Mouse (Mus musculus): ENCODE data around the gene Slc22a14.
A peak's percentile ranks its signal among the peaks of the same experiment; 100 is the strongest.
"Not testable (repeated sequence)": the region's sequence is repeated elsewhere in the genome, so short reads cannot be mapped to it uniquely, and the experiment has no call there.

Slc22a14 gene

DNA sequence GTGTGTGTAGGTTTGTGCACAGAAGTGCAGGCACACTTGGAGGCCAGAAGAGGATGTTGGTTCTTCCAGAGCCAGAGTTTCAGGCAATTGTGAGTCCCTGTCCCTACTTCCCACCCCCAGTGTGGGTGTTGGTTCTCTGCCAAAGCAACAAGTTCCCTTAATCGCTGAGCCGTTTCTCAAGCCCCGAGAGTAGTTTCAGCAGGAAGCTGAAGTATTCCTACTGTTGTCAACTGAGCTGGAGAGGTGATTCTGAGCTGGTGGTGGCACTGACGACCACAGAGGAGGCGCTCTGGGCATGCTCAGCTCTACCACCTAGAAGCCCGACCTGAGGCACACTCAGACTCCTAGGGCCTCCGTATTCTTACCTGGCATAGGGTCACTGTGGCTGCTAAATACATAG is at the start of gene Slc22a14:
Gene Slc22a14 (minus strand): TSS at position 270 of the 400 bp plus-strand sequence.
- DNase-seq: no peak

DNA sequence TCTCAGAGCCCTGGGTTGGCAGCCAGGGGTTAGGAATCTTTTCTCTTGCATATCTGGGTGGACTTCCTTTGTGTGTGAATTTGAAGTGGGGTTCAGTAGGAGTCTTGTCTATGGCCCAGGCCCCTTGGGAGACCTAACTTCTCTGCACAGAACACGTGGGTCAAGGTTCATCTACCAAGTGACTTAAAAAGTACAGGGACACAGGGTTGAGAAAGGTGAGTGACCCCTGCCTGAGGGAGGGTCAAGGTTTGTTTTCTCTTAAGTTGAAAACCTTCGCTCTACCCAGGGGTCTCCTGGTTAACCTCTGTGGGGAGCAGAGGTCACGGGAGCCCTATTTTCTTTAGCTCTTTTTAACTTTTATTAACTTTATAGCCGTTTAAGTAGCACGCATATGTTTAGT is 44.5 kb upstream of the Slc22a14 start:
- DNase-seq: no peak

DNA sequence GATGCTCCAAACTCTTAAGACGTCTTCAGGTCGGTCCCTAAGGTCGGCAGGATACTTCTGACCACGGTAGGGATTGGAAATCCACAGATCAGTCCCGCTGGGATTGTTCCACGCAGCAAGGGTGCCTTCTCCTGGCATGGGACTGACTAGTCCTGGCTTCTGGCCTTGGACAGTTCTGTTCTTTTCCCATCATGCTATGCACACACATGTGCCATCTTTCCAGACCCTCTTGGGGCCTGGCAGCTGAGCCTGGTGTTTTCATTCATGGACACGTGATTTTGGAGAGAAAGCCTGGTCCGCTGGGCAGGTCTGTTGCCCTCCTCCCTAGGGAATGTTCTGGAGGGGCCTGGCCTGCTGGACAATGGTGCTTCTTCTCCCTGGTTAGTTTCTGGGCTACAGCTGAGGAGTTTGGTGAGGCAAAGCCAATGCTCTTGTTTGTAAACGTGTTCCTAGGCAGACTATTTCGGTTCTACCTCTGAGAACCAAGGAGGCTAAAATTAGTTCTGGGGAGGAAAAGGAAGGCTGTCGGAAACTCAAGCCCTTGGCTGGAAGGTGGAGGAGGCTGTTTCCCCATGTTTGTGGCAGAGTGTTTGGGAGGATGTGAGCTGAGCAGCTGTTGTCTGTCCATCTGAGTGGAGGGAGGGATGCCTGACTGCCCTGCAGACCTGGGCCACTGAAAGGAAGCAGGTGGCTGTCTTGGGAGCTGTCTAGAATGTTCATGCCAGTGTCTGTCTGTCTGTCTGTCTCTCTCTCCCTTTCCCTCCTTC is 43.7 kb upstream of the Slc22a14 start:
- no peak for DNase-seq

DNA sequence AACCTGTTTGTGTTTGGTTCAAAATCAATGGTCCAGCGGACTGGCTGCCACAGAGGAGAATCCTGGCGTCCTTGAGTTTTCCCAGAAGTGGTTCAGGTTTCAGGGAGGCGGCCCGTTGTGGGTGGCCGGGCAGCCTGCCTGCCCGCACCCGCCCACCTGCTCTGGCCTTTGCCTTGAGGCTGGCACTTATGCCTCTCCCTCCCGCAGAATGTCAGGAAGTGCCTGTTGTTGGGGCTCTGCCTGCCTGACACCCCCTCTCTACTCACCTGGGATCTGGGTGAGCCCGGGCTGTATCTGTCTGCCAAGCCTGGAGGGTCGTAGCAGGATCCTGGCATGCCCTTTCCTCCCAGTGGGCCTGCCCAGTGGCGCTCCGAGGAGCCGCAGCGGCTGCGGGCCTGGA is 42.5 kb upstream of the Slc22a14 start:
- DNase-seq: peak; percentile 73

DNA sequence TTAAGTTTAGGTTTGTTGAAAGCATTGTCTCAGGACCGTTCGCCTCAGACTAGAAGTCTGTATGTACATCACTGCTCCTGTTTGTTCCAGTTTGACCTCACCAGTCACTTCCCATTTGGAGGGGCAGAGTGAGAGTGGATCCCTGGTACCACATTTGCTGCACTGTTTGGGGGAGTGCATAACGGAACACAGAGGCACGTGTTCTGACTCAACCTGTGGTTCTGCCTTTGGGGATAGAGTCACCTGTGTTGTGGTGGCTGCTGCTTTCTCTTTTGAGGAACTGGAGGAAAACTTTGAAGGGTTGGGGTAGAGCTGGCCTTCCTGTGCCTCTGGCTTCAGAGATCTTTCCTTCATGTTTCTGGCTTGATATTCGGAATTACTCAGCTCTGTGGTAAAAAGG is 38.7 kb upstream of the Slc22a14 start:
- no peak for DNase-seq

DNA sequence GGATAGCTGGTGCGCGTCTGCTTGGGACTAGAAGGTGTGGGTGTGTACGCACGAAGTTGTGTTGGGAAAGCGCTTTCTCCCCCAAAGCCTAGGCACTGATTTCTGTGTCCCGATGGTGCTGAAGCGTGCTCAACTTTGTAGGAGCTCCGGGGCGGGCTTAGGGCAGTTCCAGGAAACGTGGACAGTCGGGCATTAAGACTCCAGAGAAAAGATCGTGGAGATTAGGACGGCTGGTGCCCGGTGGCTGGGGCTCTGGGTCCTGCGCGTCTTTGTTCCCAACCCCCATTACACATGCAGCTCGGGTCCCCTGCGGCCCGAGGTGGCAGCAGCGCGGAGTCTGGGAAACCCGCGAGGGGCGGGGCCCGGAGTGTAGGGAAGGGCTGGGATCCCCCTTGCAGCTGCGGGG is 37.9 kb upstream of the Slc22a14 start:
- DNase-seq: peak; percentile 57

DNA sequence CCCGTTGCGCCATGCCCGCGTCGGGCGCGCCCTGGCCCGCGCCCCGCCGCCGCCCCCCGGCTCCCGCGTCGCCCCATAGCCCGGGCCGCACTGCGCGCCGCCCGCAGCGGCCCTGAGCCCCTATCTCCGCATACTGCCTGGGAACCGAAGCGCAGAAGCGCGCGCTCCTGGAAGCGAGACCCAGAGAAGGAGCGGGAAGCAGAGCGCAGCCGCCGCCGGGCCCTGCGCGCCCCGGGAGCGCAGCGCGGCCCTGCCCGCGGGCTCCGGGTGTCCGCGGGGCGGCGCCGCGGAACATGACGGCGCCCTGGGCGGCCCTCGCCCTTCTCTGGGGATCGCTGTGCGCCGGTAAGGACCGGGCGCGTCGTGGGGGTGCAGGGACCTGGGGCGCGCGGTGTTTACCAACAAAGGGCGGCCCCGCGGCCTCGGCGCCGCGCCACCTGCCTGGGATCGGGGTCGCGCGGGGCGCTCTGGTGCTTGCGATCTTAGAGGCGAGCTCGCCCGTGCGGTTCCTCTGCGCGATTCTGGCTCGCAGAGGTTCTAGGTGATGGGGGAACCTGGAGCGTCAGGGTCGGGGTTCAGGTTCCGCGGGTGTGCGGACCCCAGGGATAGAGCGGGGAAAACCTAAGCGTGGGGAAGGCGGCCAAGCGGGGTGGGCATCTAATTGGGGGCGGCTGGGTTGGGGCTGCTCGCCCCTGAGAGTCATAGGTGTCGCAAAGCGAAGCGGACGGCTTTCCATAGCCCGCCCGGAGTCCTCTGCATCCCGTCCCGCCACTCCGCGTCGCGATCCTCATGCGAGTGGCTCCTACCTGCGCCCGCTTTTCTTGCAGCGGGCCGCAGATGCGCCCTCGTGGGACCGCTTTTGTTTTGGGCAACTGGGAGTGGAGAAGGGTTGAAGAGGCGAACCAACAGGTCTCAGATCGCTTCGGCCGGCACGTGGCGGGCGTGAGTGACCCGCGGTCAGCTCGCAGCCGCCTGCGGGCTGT is 37.2 kb upstream of the Slc22a14 start:
- DNase-seq: peak; percentile 69

DNA sequence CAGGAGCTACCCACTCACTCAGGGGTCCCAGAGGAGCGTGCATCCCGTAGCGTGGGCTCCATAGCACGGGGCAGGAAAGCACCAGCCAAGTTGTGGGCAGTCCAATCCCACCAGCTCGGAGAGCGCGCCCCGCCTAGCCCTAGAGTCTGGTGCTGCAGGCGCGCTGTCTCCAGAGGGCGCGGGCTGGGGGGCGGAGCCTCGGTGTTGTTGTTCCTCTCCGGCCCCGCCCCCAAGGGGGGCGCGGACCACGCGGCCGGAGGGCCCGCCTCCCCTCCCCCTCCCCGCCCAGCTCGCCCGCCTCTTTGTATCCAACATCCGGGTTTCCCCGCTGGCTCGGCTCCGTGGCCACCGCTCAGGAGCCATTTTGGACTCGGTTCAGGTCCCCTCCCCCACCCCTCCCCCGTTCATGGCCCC is 36.5 kb upstream of the Slc22a14 start, which contains the start of gene Acvr2b:
Gene Acvr2b (plus strand): TSS at position 318 of the 414 bp plus-strand sequence.
- DNase-seq: peak; percentile 95

DNA sequence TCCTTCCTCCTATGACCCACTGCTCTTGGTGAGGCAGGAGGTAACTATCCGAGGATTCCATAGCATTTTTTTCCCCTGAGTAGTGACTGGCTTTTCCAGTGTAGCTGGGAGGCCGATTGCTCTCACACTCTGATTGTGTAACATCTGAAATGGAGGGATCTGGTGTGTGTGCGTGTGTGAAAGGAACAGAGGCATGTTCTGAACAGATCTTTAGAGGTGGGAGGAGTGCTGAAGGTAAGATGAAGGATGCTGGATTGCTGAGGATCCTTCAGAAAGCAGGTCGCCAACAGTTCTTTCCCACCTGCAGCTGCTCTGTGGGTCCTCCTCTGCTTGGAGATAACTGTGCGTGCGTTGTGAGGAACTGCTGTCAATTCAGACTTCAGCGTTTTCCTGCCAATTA is 36.0 kb upstream of the Slc22a14 start:
- DNase-seq: no peak

DNA sequence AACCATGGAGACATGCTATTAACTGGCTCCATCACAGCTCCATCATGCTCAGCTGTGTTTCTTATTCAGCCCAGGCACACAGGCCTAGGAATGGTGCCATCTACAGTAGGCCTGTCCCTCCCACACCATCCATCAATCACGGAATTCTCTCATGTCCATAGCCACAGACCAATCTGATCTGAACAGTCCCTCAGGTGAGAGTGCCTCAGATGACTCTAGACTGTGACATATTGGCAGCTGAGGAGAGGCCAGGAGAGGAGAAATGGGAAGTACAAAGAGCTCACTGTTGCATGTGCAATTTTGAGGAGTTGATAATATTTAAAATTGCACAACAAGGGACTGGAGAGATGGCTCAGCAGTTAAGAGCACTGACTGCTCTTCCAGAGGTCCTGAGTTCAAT is 29.5 kb upstream of the Slc22a14 start:
- no peak for DNase-seq

DNA sequence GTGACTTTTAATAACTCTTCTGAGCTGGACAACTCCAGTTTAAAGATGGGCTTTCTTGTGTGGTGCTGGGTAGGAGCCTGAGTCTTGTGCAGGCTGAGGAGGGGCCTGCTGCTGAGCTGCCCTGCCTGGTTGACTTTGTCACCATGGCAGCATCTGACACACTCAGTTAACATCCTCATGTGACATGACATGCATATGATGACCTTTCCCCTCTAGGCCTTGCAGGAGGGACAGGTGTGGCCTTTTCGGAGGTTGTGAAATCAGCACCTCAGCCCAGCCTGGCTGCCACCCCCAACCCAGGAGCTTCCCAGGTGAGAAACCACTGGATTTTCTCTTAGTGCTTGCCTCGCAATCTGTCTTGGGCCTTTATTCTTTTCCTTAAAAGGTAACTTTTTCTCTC is 24.9 kb upstream of the Slc22a14 start:
- DNase-seq: no peak

DNA sequence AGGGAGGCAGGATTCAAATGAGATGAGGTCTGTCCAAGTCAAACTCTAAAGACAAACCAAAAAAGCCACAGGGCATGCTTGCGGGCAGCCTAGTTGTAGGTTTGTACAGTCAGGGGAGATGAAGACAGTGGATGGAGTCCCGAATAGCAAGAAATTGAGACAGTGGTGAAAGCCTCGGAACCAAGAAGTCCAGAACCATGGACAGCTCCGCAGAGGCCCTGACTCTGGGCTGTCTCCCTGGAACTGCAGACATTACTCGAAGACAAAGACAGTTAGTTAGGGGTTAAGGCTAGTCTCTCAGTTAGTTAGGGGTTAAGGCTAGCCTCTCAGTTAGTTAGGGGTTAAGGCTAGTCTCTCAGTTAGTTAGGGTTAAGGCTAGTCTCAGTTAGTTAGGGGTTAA is 23.6 kb upstream of the Slc22a14 start:
- no peak for DNase-seq

DNA sequence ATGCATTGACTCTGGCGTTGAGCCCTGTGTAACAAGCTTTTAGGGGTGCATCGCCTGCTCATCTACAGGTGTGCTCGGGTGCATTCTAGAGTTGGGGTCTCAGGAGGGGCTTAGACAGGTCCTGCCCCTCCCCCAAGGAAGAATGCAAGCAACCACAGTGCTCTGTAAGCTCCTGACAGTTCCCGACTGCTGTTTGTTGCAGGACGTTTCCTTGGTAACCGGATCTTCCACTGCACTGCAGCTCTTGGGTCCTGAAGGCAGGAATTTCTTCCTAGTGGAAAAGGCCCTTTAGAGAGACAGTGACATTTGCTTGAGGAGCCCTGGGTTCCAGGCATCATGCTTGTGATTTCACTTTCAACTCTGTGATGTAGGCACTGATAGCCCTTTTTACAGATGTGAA is 17.2 kb upstream of the Slc22a14 start:
- no peak for DNase-seq

DNA sequence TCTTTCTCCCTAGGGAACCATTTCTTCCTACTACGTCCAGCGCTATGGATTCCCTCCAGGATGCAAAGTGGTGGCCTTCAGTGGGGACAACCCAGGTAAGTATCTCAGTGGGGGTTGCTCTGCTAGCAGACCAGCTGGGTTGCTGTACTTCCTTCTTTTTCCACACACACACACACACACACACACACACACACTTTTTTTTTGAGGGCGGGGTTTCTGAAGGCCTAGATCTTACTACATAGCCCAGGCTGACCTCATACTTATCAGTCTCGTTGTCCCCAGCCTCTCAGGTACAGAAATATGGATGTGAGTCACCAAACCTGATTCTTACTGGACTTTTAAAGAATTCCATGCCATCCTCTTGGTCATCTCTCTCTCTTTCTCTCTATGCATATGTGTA is 12.9 kb upstream of the Slc22a14 start:
- DNase-seq: no peak

DNA sequence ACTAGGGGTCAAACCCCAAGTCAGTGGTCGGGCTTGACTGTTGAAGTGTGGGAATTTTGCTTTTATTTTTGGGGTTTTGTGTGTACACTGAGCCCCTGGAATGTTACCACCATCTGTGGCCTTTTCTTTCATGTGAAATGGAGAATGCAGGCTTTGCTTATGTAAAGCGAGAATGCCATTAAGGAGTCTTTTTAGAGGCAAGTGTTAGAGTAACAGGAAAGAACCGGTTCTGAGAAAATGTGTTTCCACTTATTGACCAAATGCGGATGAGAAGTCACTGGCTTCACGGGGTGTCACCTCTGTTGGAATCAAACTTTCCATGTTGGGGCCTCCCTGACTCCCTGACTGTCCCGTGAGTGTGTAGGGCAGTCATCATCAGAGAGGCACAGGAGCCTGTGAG is 10.2 kb upstream of the Slc22a14 start:
- DNase-seq: no peak

DNA sequence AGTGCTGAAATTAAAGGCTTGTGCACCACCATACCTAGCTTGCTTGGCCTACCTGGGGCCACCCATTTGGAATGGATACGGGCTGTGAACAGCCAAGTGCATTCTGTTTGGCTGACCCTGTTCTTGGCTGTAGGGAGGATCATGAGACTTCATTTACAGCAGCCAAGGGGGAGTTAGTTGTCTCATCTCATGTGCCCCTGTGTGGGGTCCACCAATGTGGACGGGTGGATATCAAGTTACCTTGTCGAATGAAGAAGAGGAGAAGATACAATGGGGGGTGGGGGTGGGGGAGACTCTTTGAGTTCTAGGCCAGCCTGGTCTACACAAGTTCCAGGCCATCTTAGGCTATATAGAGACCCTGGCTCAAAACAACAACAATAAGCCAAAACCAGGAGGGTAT is 9.7 kb upstream of the Slc22a14 start:
- no peak for DNase-seq

DNA sequence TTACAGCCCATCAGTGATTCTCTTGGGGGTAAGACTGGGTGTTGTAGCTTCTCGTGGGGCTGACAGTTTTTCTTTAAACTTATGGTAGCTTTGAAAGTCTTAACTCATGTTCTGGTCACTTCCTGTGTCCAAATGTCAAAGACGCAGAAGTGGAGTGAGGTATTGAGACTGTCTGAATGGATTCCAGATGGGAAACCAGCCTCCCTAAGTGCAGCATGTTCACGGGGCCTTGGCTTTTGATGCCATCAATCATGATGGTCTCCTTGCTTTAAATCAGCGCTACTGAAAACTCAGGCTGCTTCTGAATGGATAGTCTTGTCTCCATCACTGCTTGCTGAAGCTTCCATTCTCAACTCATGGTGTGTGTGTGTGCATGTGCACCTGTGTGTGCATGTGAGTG is 5.9 kb upstream of the Slc22a14 start:
- DNase-seq: no peak

DNA sequence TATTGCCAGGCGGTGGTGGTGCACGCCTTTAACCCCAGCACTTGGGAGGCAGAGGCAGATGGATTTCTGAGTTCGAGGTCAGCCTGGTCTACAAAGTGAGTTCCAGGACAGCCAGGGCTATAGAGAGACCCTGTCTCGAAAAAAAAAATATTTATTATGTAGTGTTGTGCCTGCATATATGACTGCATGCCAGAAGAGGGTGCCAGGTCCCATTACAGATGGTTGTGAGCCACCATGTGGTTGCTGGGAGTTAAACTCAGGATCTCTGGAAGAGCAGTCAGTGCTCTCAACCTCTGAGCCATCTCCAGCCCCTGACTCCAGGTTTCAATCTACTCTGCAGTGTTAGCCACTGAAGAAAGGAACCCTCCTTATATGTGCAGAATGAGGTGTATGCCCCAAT is 5.4 kb upstream of the Slc22a14 start:
- DNase-seq: not testable (repeated sequence)

DNA sequence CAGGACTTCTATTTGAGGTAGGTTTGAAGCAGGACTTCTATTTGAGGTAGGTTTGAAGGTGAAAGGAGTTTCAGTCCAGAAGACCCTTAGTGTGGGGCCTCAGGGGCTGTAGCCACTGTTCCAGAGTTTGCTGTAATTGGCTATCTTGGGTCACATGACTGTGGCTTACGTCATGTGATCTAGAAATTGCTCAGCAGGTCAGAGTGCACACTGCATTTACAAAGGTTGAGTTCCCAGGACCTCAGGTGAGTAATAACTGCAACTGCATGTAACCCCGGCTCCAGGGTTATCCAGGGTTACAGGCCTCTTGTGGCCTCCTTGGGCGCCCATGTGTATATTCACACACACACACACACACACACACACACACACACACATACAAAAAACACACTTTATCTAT is 3.0 kb upstream of the Slc22a14 start:
- peak; percentile 37 for DNase-seq

DNA sequence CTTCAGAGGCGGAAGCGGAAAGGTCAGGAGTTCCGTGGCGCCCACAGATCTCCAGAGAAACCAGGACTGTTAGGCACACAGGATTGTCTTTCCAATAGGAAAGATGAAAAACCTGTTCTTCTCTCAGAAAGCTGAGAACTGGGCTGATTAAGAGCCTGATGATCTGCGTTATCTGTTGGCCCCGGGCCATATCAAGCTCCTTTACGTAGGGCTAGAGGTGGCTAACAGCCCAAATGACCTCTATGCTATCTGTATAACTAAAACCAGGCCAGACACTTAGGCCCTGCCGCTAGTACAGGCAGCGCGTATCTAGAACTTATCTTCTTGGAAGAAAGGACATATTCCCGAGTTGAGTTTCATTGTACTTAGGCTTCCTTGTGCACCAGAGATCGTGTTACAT is 2.1 kb downstream of the Slc22a14 start:
- DNase-seq: no peak

DNA sequence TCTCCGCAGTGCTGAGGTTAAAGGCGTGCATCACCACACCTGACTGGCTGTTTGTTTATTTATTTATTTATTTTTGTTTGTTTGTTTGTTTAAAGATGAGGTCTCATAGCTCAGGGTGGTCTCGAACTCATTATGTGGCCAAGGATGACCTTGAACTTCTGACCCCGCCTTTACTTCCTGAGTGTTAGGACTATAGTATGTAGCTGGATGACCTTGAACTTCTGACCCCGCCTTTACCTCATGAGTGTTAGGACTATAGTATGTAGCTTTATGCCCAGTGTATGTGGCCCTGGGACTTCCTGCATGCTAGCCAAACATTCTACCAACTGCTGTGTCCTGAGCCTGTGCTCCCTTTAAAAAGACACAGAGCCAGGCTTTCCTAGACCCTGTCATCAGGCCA is 3.9 kb downstream of the Slc22a14 start:
- no peak for DNase-seq

DNA sequence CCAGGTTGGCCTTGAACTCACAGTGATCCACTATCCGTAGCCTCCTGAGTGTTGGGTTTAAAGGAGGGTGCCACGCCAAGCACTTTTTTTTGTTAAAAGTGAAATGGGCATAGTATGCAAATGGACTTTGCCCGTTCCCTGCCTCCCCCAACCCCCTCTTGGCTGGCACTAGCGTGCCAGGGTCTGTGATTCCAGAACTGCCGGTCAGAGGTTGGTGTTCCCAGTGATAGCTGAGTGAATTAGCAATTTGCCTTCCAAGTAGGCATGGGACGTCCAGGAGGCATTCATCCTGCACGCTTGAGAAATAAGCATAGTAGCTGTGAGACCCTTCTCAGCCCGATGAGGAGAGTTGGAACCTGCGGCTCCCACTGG is 7.3 kb downstream of the Slc22a14 start:
- DNase-seq: peak; percentile 71

DNA sequence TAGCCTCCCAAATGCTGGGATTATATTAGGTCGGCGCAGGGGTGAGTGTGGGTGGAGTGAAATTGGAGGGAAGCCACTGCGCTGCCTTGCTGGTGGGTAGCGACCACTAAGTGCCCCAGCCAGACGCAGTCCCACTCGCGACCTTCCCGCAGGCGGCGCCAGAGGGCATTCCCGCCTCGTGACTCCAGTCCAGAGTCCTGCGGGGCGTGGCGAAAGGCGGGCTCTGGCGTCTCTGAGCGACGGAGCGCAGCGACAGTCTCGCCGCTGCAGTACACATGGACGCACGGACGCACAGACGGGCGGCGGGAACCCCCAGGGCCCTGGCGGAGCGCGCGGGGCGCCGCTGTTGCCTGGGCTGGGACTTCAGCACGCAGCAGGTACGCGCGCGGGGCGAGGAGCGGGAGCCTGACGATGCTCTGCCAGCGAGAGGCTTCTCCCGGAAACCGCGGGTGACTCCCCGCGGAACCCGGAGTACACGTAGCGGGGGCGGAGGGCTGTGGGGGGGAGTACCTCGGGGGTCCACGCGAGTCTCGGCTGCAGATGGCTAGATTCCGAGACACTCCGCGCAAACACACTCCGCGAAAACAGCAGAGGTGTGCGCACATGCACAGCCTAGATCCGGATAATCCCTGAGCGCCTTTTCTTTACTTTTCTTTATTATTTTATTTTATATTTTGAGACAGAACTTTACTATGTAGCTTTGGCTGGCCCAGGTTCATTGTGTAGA is 7.9 kb downstream of the Slc22a14 start, which contains the start of gene Xylb:
Gene Xylb (plus strand): TSS at position 51 of the 727 bp plus-strand sequence.
- peak; percentile 97 for DNase-seq

All from kidney, adult 18-20 months (tissue).